Mouse (Mus musculus): ENCODE data around the gene Abcg1. TPM values are rescaled to one million over a fixed set of nuclear protein-coding genes. Genes with fewer than 3 reads are reported as not detected.

Abcg1 gene
- polyA plus RNA-seq, 1 experiment: 12.8 TPM

DNA sequence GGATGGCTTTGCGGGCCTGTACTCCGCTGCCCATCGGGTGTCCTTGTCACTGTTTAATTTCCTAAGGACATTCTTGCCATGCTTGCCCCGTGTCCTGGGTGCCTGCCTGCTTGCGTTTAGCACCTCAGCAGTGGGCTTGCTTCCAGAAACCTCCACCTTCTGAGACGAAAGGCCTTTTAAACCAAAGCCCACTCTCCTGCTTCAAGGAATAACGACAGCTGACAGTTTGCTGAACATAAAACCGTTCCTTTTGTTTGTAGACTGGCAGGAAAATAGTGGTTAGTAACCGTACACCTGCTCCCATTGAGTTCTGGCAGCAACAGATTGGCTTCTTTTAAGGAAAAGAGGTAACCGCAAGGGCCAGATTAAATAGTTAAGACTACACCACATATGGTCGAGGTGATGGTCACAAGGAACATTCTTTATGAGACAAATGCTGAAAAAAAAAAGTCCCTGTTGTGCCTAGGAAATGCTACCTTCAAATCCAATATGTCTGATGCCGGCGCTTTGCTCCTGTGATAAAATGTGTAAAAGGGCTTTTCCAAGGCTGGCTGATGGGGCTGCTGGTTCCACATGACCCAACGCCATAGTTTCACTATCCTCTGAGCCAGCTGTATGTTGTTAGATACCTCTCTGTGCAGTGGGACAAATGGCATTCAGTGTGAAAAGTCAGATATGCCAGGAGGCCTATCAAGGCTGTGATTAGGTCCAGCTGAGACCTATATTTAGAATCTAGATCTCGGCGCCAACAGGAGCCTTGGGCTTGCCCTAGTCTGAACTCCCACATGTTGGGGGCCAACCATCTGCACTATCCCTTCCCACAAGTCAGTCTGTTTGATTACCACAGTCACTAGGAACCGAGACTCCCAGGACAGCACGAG lies 14.2 kb downstream of the Abcg1 start:
- TF ChIP-seq CTCF (IDR thresholded peaks at IDR 0.05; ENCODE audit: borderline replicate concordance, extremely low read depth, insufficient read depth, insufficient read length) (no peak), POLR2A (IDR thresholded peaks at IDR 0.05; ENCODE audit: borderline replicate concordance, extremely low read depth, insufficient read depth, insufficient read length, poor library complexity, severe bottlenecking) (no peak)
- peak; percentile 81 for DNase-seq (ENCODE audit: low read depth)

- TF ChIP-seq CTCF (IDR thresholded peaks at IDR 0.05; ENCODE audit: borderline replicate concordance, extremely low read depth, insufficient read depth, insufficient read length) (no peak), POLR2A (IDR thresholded peaks at IDR 0.05; ENCODE audit: borderline replicate concordance, extremely low read depth, insufficient read depth, insufficient read length, poor library complexity, severe bottlenecking) (no peak)
- DNase-seq (ENCODE audit: low read depth): no peak
Measured at GRCm38 (mm10) chr17:31072872-31073271, 15.4 kb downstream of the Abcg1 start.

- TF ChIP-seq POLR2A (IDR thresholded peaks at IDR 0.05; ENCODE audit: borderline replicate concordance, extremely low read depth, insufficient read depth, insufficient read length, poor library complexity, severe bottlenecking) (no peak), CTCF (IDR thresholded peaks at IDR 0.05; ENCODE audit: borderline replicate concordance, extremely low read depth, insufficient read depth, insufficient read length) (no peak)
- DNase-seq (ENCODE audit: low read depth): peak; percentile 96
Measured at GRCm38 (mm10) chr17:31073273-31074052, 16.0 kb downstream of the Abcg1 start.

- TF ChIP-seq CTCF (IDR thresholded peaks at IDR 0.05; ENCODE audit: borderline replicate concordance, extremely low read depth, insufficient read depth, insufficient read length) (no peak), POLR2A (IDR thresholded peaks at IDR 0.05; ENCODE audit: borderline replicate concordance, extremely low read depth, insufficient read depth, insufficient read length, poor library complexity, severe bottlenecking) (no peak)
- DNase-seq (ENCODE audit: low read depth): no peak
Measured at GRCm38 (mm10) chr17:31074053-31074590, 16.6 kb downstream of the Abcg1 start.

- TF ChIP-seq POLR2A (IDR thresholded peaks at IDR 0.05; ENCODE audit: borderline replicate concordance, extremely low read depth, insufficient read depth, insufficient read length, poor library complexity, severe bottlenecking) (no peak), CTCF (IDR thresholded peaks at IDR 0.05; ENCODE audit: borderline replicate concordance, extremely low read depth, insufficient read depth, insufficient read length) (no peak)
- no peak for DNase-seq (ENCODE audit: low read depth)
Measured at GRCm38 (mm10) chr17:31074666-31075065, 17.2 kb downstream of the Abcg1 start.

DNA sequence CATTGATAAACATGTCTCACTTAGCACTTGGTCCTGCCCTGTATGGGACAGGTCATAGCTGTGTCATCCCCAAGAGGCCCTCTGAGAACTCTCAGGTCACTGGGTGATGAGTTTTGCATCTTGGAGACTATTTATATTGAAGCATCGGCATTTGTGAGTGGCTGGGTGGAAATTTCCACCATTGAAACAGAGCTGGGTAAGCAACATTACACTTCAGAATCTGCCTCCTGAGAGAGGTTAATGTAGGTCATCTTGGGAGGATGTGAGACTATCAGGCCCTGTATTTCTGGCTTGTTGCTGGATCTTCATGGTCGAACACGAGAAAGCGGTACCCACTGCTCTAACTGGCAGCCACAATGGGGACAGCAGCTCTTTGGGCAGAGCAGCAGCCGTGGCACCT lies 18.0 kb downstream of the Abcg1 start:
- no peak for DNase-seq (ENCODE audit: low read depth)
- no peak for TF ChIP-seq CTCF (IDR thresholded peaks at IDR 0.05; ENCODE audit: borderline replicate concordance, extremely low read depth, insufficient read depth, insufficient read length)
- TF ChIP-seq POLR2A (IDR thresholded peaks at IDR 0.05; ENCODE audit: borderline replicate concordance, extremely low read depth, insufficient read depth, insufficient read length, poor library complexity, severe bottlenecking): no peak

DNA sequence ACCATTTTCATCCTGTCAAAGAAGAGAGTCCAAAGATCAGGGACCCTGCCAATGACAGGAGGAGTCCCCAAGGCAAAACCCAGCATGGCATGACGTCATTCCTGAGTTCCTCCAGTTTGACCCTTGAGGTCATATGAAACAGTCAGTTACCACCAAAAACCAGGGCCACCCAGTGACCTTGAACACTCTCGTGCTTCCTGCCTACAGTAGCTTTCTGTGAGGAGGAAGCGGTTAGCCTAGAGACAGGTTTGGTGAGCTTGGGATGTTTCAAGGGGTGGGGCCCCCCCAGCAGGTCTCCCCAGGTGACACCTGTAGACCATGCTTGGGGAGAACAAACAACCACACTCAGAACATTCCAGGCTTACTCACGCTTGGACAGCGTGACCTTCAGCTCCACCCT lies 20.1 kb downstream of the Abcg1 start:
- DNase-seq (ENCODE audit: low read depth): no peak
- no peak for TF ChIP-seq POLR2A (IDR thresholded peaks at IDR 0.05; ENCODE audit: borderline replicate concordance, extremely low read depth, insufficient read depth, insufficient read length, poor library complexity, severe bottlenecking)
- no peak for TF ChIP-seq CTCF (IDR thresholded peaks at IDR 0.05; ENCODE audit: borderline replicate concordance, extremely low read depth, insufficient read depth, insufficient read length)

DNA sequence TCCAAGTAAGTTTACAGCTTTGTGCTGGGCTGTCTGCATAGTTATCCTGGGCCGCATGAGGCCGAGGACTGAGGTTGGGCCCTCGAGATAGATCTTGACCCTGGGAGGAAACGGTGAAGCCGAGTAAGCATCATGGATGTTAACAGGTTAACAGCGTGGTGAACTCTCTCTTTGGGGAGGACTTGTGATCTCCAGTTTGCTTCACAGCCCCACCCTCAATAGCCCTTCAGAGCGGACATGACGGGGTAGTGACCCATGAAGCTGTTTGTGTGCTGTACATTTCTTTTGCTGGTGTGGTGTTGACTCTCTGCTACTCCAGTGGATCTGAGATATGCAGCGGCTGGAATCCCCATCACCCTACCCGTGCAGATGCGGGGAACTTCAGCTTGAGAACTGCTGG lies 21.1 kb downstream of the Abcg1 start:
- no peak for DNase-seq (ENCODE audit: low read depth)
- TF ChIP-seq CTCF (IDR thresholded peaks at IDR 0.05; ENCODE audit: borderline replicate concordance, extremely low read depth, insufficient read depth, insufficient read length) (no peak), POLR2A (IDR thresholded peaks at IDR 0.05; ENCODE audit: borderline replicate concordance, extremely low read depth, insufficient read depth, insufficient read length, poor library complexity, severe bottlenecking) (no peak)

DNA sequence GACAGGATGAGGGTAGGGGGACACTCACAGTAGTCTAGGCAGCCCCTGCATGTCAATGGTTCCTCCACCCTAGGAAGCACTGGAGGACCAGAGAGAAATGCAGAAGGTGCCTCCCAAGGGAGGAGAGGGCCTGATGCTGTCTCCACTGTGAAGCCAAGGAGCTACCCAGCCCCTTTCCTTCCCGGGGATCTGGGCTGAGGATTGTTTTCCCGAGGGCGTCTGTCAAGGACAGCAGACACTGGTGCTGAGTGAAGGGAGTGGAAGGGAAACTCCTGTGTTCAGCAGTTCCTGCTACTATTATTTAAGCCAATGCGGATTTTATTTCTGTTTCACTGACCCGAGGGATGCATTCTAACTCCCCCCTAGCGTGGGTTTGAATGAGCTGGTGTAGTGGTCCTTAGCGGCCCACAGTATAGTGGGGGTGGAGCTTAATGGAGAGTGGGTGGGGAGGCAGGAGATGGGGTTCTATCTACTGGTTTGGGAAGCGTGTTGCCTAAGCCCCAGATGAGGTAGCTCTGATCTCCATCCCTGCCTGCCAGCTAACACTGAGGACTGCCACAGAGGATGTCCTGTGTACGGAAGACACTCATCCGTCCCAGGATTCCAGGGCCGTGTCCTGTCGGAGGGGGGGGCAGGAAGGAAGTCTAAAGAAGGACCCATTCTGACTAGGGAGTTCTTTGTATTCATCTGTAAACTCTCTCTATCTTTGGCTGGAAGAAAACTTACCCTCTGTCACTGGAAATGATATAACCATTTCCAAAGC lies 21.8 kb downstream of the Abcg1 start:
- no peak for TF ChIP-seq POLR2A (IDR thresholded peaks at IDR 0.05; ENCODE audit: borderline replicate concordance, extremely low read depth, insufficient read depth, insufficient read length, poor library complexity, severe bottlenecking)
- no peak for TF ChIP-seq CTCF (IDR thresholded peaks at IDR 0.05; ENCODE audit: borderline replicate concordance, extremely low read depth, insufficient read depth, insufficient read length)
- DNase-seq (ENCODE audit: low read depth): no peak

GRCm38 (mm10) chr17:31082296-31083078 lies 25.0 kb downstream of the Abcg1 start:
- DNase-seq (ENCODE audit: low read depth): no peak

More at GRCm38 (mm10) chr17:31082296-31083078, 25.0 kb downstream of the Abcg1 start:
- TF ChIP-seq CTCF (IDR thresholded peaks at IDR 0.05; ENCODE audit: borderline replicate concordance, extremely low read depth, insufficient read depth, insufficient read length): no peak
- no peak for TF ChIP-seq POLR2A (IDR thresholded peaks at IDR 0.05; ENCODE audit: borderline replicate concordance, extremely low read depth, insufficient read depth, insufficient read length, poor library complexity, severe bottlenecking)
